Mouse (Mus musculus): ENCODE measurements around the gene Nrn1l.

Gene Nrn1l

DNA sequence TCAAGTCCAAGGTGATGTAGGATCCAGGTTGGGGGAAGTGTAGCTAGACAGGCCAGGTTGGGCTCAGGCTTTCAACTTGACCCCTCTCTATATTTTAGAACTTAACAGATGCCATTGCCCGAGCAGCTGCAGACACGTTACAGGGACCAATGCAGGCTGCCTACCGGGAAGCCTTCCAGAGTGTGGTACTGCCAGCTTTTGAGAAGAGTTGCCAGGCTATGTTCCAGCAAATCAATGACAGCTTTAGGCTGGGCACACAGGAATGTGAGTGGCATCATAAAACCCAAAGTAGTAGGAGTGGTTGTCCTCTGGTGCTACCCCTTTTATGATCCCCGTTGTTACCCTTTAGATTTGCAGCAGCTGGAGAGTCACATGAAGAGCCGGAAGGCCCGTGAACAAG lies 2.5 kb upstream of the Nrn1l start:
- in situ Hi-C loops (cut with MboI) = no loop called here

DNA sequence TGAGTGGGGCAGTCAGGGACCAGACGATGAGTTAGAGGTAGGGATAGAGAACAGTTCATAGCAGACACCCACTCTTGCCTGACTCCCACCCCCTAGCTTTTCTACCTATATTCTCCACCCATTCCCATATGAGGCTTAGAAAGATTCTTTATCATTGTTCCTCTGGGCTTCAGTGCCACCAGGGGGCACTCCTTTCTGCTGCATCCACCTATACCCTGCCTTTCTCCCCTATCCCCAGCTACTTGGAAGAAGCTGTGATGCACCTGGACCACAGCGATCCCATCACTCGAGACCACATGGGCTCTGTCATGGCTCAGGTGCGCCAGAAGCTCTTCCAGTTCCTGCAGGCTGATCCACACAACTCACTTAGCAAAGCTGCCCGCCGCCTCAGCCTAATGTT lies 935 bp upstream of the Nrn1l start:
- in situ Hi-C loops (cut with MboI) = no loop called here

DNA sequence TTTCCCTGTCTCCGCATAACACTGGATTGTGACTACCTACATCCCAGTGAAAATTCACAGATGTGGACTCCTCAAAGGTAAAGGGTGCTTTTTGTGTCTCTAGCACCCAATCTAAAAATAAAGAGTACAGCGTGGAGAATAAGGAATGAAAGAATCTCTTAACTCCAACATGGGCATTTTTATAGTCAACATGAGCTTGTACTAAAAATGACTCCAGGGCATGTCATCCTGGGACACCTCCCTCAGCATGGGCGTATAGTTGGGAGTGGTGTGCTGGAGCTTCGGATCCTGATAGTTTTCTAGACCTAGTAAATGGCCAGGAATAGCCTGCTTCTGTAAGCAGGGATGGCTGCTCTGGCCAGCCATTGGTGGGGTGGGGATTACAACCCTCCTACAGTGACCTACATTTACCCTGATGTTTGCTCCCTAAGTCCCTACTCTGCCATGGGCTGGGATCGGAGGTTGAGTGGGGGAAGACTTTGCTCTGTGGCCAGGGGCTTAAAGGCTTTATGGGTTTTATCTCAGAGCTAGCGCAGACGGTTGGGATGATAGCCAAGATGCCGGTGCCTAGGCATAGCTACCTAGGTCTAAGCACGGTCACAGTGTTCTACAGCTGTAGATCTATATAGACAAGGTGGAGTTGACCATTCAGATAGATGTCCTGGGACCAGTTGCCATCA lies 4.6 kb downstream of the Nrn1l start:
- in situ Hi-C loops (cut with MboI) = no loop called here

DNA sequence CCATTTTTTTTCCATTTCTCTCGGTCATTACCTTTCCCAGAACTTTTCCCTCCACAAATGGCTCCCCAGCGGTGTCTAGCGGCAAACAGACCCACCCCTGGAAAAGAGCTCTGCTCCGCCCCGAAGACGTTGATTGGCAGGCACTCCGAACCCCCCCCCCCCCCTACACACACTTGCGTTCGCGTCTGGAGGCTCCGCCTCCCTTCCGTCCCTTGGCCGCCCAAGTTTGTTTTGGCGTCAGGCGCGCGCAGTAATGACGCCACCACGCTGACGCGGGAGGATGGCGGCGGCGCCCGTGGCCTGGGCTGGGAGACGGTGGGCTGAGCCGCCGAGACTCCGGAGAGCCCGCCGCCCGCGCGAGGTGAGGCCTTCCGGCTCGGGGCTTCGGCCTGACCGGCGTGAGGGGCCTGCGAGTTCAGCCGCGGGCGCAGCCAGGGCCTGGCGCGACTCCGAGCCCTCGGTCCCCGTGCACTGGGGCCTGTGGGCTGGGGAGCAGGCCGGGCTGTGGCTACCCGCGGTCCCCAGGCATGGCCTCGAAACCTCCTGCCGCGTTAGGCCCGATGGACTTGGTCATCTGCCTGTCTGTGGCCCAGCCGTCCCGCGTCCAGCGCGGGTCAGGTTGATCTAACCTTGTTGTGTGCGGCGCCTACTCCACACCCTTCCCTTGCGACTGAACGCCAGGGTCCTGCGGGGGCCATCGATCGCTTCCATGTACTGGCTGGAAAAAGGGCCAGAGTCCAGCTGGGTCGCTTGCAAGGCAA lies 7.0 kb downstream of the Nrn1l start, which contains the start of gene Pskh1:
TSS of gene Pskh1 (plus strand) at position 262 of the 761 bp plus-strand sequence.
- in situ Hi-C loops (cut with MboI) = no loop called here

DNA sequence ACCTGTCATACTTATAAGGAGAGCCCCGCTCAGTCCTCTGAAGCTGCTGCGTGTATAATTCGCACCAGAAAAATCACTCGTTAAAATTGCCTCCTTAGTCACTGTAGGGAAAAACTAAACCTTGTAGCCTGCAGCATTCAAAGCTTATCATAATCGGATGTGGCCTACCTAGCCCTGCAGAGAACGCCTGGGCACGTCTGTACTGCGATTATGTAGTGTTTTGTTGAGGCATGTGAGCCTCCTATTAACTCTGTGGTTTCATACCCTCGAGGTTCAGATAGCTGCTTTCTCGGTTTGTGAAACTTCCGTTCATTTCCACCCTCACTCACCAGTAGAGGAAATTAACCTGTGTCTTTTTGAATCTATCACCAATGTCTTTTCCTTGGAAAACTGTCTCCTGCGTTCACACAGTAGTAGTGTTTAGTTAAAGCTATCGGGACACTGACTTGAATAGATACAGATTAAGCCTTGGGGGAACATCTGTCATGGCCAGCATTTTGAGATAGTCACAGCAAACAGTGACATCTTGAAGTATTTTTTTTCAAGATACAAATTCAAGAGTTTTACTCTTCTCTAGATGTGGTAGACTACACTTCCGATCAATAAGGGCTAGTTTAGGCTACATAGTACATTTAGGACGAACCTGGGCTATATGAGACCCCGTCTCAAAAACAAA lies 7.7 kb downstream of the Nrn1l start:
- in situ Hi-C loops (cut with MboI) = no loop called here

DNA sequence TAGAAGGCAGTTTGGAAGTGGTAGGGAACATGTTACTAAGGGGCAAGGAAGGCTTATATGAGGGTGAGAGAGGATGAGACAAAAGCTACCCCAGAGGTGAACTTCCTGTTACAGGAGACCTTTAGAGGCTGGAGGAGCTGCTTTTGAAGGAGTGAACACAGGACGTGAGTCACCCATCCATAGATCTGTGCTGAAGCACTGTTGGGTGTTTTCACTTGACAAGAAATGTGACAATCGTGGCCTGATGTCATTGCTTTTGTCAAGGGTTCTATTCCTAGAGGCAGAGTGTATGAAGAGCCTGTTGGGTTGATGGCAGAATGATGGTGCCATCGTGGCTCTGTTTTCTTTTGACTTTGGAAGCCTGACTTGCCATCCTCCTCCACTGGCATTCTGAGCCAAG lies 26.0 kb downstream of the Nrn1l start:
- in situ Hi-C loops (cut with MboI) = no loop called here

DNA sequence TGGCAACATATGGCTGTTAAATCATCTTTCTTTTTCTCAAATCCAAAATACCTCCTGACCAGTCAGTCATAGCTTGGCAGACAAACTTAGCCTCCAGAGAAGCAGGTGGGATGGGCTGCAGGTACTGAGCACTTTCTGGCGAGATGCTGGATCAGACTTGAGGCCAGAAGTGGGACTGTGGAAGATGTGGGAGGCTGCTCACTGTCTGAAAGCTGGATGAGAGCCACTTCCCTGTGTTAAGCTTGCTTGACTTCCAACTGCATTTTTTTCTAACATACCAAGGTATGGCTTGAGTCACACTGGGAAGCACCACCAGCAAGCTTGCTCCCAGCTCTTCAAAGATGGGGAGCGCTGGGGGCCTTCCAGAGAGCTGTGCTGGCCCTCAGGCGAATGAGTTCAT lies 31.8 kb downstream of the Nrn1l start:
- in situ Hi-C loops (cut with MboI) = loop anchor here (25.0 kb wide), 1 partner anchor 213 kb away; the partner anchor contains the start of genes 4933405L10Rik, Acd, Enkd1 and Pard6a

DNA sequence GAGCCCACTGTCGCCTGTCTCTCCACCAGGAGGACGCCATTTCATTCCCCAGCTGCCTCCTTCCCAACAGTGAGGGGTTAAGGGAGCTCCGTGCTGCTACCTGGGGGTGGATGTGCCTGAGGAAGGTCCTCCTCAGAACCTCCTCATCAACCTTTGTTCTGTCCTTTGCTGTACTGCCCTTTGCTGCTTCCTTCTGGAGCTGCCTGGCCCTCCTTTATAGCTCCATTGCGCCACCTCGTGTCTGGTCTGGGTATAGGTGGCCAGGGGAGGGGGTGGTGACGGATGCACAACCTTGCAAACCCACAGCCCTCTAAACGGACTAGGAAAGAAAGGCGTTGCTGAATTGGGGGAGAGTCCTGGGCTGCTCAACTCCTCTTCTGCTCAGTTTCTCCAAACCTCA lies 37.2 kb downstream of the Nrn1l start:
- in situ Hi-C loops (cut with MboI) = loop anchor here (25.0 kb wide), 1 partner anchor 218 kb away; the partner anchor contains the start of genes 4933405L10Rik, Acd, Enkd1 and Pard6a

DNA sequence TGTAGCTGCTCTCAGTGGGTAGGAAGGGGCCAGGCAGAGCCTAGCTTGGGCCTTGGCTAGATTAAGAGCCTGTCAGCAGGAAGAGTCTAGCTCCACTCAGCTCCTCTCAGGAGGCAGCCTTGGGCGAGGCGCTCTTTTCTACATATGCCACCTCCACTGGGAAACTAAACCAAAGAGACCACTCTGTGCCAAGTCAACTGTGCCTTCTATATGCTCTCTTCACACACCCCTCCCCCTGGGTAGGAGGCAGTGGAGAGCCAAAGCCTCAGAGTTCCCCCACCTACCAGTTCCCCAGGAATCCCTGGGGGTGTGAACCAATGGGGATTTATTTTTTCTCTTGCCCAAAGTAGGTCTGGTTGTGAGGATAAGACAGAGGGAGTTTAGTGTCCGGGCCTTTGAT lies 37.9 kb downstream of the Nrn1l start:
- in situ Hi-C loops (cut with MboI) = loop anchor here (25.0 kb wide), 1 partner anchor 219 kb away; the partner anchor contains the start of genes 4933405L10Rik, Acd, Enkd1 and Pard6a

DNA sequence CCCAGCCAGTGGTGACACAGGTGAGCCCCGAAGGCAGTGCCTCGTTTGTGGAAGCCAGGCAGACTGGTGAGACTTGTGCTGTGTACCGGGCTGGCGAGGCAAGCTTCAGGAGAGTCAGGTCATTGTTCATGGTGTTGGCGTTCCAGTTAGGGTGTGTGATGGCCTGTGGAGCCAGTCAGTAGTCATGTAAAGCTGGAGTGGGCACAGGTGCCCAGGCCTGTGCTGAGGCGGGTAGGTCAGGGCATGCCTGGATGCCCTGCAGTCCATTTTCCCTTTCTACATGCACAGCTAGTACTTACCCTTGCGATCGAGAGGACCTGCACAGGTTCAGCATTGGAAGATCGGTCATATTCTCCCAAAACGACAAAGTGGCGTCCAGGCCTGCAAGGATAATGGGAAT lies 39.2 kb downstream of the Nrn1l start:
- in situ Hi-C loops (cut with MboI) = loop anchor here (25.0 kb wide), 1 partner anchor 220 kb away; the partner anchor contains the start of genes 4933405L10Rik, Acd, Enkd1 and Pard6a

DNA sequence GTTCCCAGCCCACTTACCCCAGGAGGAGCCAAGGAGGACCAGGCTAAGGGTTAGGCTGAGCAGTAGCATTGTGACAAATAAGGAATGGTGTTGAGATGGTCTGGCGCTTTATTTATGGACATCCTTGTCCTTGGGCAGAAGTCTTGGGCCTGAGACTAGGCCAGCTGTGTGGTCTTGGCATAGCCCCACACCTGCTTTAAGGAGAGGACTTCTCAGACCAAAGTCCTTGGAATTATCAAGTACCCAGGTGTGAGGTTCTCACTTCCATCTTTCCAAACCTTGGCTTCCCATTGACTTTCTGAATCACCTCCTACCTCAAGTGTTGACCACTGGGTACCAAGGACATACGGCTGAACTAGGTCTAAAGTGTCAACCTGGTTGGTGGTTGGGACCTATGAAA lies 40.4 kb downstream of the Nrn1l start, which contains the start of gene Ctrl:
TSS of gene Ctrl (minus strand) at position 101 of the 400 bp plus-strand sequence.
- in situ Hi-C loops (cut with MboI) = loop anchor here (25.0 kb wide), 1 partner anchor 221 kb away; the partner anchor contains the start of genes 4933405L10Rik, Acd, Enkd1 and Pard6a

DNA sequence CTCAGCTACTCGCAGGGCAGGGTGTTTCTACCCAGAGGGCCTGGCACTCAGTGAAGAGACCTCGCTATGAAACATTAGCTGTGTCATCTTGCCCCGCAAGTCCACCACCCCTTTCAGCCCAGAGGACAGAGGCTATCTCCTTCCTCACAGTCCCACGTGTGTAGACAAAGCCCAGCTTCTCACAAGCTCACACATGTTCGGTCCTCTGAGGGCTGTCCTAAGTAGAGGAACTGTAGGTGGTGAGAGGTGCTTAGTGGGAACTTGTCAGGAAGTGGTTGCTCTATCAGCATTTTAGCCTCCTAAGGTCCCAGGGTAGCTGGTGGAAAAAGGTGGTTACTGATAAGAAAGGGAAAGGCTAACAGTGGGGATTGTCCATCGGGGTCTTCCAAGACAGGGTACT lies 41.7 kb downstream of the Nrn1l start:
- in situ Hi-C loops (cut with MboI) = loop anchor here (25.0 kb wide), 1 partner anchor 223 kb away; the partner anchor contains the start of genes 4933405L10Rik, Acd, Enkd1 and Pard6a

DNA sequence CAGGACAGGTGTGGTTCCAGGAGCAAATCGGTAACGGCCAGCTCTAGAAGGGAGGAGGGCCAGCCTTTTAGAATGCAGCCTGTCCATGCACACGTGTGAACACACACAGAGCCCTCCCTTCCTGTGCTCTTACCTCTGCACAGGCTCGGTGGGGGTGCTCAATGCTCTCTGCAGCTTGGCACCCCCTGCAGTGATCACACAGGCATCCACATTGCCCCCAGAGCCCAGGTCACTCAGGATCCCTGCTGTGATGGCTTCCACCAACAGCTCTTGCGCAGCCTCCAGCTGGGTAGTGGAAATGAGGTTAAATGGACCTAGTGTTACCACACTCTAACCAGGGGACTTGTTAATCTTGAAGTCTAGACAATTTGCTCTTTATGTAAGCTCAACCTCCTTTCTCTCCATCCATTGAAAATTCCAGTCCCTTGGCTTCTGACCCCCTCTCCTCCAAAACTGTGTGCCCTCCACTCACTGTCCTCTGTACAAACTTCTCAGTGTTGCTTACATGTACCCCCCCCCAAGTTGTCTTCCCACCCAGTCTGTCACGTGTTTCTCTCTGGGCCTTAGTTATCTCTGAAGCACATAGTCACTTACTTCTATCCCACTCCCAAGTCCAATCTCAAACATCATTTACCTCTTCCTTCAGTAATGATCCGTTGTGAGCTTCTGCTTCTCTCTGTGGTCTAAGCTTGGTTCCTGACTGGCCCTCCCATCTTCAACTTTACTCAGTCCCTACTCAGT lies 42.7 kb downstream of the Nrn1l start:
- in situ Hi-C loops (cut with MboI) = loop anchor here (25.0 kb wide), 1 partner anchor 224 kb away; the partner anchor contains the start of genes 4933405L10Rik, Acd, Enkd1 and Pard6a

DNA sequence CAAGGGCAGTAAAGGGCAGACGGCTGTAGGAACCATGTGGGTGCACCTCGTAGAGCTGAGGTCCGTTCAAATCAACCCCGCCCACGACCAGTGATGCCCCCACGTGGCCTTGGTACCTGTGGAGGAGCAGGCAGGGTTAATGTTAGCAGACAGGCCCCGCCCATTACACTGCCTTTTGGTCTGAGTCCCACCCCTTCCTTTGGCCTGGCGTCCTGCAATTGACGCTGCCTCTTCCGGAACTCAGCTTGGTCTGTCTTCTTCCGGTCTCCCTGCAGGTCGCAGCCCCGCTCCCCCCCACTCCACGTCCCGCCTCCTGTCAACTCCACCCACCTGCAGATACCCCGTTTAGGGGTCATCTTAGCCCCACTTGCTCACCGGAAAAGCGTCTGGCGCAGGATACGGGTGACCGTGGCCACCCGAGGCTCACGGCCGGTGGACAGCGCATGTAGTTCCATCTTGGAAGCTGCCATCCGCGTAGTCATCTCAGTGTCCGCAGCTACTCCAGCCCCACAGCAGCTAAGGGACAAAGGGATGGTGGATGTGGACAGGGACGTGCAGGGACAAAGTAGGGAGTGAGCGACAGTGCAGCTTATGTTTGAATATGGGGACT lies 43.6 kb downstream of the Nrn1l start:
- in situ Hi-C loops (cut with MboI) = loop anchor here (25.0 kb wide), 1 partner anchor 225 kb away; the partner anchor contains the start of genes 4933405L10Rik, Acd, Enkd1 and Pard6a

DNA sequence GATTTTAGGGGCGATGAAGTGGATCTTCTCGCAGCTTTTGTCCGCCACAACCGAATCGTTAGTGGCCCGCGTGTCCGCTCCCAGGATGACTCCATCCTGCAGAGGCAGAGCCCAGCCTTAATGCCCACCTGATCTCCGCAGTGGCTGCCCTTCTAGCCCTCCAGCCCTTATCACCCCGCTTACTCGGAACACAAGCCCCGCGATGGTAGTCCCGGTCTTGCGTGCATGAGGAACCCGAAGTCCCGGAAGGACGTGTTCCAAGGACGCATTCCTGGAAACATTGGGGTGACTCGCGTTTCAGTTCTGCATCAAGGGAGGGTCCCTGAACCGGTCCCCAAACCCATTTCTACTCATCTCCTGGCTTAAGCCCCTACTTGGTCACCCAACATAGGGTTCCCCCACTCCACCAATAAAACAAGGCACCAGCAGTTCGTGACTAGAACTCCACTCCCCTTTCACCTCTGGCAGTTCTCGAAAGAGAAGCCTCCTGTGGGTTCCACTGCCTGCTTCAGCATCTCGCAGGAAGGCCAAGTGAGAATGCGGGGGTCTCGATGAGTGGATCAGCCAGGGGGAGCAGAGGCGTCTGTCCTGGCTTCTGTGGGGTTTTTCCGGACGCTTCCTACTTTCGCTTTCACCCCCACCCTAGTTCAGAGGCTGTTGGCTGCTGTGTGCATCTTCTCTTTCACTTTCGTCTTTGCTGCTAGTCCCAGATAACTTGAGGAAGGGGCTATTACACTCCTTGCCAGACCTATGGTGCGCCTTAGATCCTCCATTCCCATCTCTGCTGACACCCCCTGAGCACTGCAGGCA lies 44.3 kb downstream of the Nrn1l start:
- in situ Hi-C loops (cut with MboI) = loop anchor here (25.0 kb wide), 1 partner anchor 225 kb away; the partner anchor contains the start of genes 4933405L10Rik, Acd, Enkd1 and Pard6a

DNA sequence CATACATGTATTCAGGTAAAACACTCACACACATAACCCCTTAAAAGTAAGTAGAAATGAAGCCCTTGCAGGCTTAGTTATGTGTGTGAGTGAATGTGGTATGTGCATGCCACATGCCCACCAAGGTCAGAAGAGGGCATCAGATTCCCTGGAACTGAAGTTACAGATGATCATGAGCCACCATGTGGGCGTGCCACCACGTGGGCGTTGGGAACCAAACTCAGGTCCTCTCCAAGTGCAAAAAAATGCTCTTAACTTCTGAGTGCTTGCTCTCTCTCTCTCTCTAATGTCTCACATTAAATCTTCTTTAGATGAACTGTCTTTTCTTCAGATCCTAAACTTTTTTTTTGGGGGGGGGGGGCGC lies 44.9 kb downstream of the Nrn1l start, which contains the start of gene Psmb10:
TSS of gene Psmb10 (minus strand) at position 139 of the 364 bp plus-strand sequence.
- in situ Hi-C loops (cut with MboI) = loop anchor here (25.0 kb wide), 1 partner anchor 226 kb away; the partner anchor contains the start of genes 4933405L10Rik, Acd, Enkd1 and Pard6a

DNA sequence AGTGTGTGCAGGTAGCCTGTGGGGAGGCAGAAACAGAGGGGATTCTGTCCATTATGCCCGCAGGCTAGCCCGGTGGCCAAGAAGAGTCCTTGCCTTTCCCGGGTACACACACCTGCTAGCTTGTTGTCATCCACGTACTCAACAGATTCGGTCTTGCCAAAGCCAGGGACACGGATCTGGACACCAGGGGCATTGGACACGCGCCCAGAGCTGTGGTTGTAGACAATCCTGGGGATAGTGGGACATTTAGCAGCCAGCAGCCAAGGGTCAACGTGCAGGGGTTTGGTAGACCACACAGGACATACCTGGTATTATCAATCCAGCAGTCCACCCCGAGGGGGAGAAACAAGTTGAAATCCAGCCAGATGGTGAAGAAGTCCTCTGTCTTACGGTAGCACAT lies 48.7 kb downstream of the Nrn1l start:
- in situ Hi-C loops (cut with MboI) = loop anchor here (25.0 kb wide), 1 partner anchor 230 kb away; the partner anchor contains the start of genes 4933405L10Rik, Acd, Enkd1 and Pard6a

DNA sequence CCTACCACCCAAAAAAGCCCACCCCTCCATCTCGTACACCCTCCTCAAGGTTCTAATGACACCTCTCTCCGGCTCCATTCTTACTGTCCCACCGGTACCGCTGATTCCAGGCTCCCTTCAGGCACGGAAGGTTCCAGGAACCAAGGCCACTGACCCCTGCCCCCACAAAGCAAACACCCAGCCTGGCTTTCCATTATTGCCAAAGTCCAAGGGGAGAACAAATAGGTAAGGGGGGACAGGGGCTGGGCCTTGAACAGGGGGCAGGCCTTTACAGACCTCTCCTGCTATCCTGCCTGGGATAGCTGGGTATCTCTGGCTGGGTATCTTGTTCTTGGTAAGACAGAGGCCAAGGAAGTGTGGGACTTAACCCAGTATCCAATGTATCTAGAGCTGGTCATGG lies 49.2 kb downstream of the Nrn1l start:
- in situ Hi-C loops (cut with MboI) = loop anchor here (25.0 kb wide), 1 partner anchor 230 kb away; the partner anchor contains the start of genes 4933405L10Rik, Acd, Enkd1 and Pard6a

DNA sequence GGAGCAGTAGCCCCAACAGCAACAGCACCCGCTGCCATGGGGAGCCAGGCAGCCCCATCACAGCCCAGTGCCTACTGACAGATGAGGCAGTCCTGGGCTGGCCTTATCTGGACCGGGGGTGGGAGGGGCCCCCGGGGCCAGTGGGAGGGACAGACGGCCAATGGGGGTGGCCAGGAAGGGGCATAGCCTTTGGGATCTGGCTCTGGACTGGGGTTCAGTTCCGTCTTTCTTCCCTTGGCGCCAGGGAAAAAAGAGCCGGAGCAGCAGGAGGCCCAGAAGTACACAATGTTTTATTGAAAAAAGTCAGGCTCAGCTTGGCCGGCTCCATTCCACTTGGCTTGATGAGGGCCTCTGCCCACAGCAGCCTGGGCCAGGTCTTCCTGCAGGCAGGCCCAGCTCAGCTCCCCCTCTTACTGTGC lies 50.0 kb downstream of the Nrn1l start, which contains the start of gene Lcat:
TSS of gene Lcat (minus strand) at position 62 of the 419 bp plus-strand sequence.
- in situ Hi-C loops (cut with MboI) = loop anchor here (25.0 kb wide), 1 partner anchor 231 kb away; the partner anchor contains the start of genes 4933405L10Rik, Acd, Enkd1 and Pard6a

Measured in mature B cell (primary cell).